Mouse (Mus musculus): ENCODE results near the gene Nln.

- TF ChIP-seq CTCF (IDR thresholded peaks at IDR 0.05; ENCODE audit: low read depth, low read length): no peak
- no peak for TF ChIP-seq POLR2A (IDR thresholded peaks at IDR 0.05; ENCODE audit: borderline replicate concordance, low read depth, low read length)
Observed at GRCm38 (mm10) chr13:104052271-104052753, 57.1 kb downstream of the Nln start.

Data from bone marrow macrophage, adult 2 months (primary cell).